Mouse (Mus musculus) kidney, postnatal 36 days (tissue): ENCODE data around the gene Mup20.
"Not testable (repeated sequence)": the region's sequence is repeated elsewhere in the genome, so short reads cannot be mapped to it uniquely, and the experiment has no call there.

Experiments
- DNase-seq, 2 experiments: peaks; one replicate each; pipeline ENCODE4 v3.0.0; 2021 to 2022; ENCODE audit warnings: mixed read lengths in 2 of 2

Gene Mup20

GRCm38 (mm10) chr4:62054058-62054457 lies at the start of gene Mup20:
Gene Mup20, minus strand, starts transcription at chr4:62054158.
- DNase-seq: not testable (repeated sequence)

- peak; percentile 14 to 70 for DNase-seq
Measured at GRCm38 (mm10) chr4:62103366-62103765, 49.4 kb upstream of the Mup20 start.

- no peak for DNase-seq
Measured at GRCm38 (mm10) chr4:62087953-62088352, 34.0 kb upstream of the Mup20 start.

GRCm38 (mm10) chr4:62087241-62087640 lies 33.3 kb upstream of the Mup20 start, which contains the start of gene Mup3:
Gene Mup3, minus strand, starts transcription at chr4:62087342.
- DNase-seq: no peak

GRCm38 (mm10) chr4:62082755-62083154 lies 28.8 kb upstream of the Mup20 start:
- DNase-seq: no peak

- DNase-seq: no peak
Measured at GRCm38 (mm10) chr4:62075126-62075525, 21.2 kb upstream of the Mup20 start.

GRCm38 (mm10) chr4:62054780-62055179 lies 822 bp upstream of the Mup20 start:
- not testable (repeated sequence) for DNase-seq

- no peak for DNase-seq
Measured at GRCm38 (mm10) chr4:62026281-62026680, 27.7 kb downstream of the Mup20 start.

GRCm38 (mm10) chr4:62024256-62024959 lies 29.6 kb downstream of the Mup20 start:
- no peak for DNase-seq

- no peak for DNase-seq
Measured at GRCm38 (mm10) chr4:62023646-62024045, 30.3 kb downstream of the Mup20 start.

- DNase-seq: no peak
Measured at GRCm38 (mm10) chr4:62023120-62023519, 30.8 kb downstream of the Mup20 start.

- DNase-seq: not testable (repeated sequence)
Measured at GRCm38 (mm10) chr4:62020511-62020910, 33.4 kb downstream of the Mup20 start.
